Mouse (Mus musculus) neural tube, embryonic 11.5 days (tissue): ENCODE measurements around the gene Creg2. TPM values are rescaled to one million over a fixed set of nuclear protein-coding genes. Genes with fewer than 3 reads are reported as not detected.

ENCODE experiments used
- ATAC-seq: fragments of 200-750 bp; cut with Nextera tagmentation; 2 replicates; pipeline ENCODE4 v1.8.0; 2017; ENCODE audit warnings: moderate number of reproducible peaks, mild to moderate bottlenecking, moderate TSS enrichment, moderate library complexity; ENCODE audit not compliant: insufficient read depth, low FRiP score, low TSS enrichment
- DNase-seq: peaks from one replicate; pipeline ENCODE4 v3.0.0-alpha.2; 2015; ENCODE audit warnings: low spot score
- H3K27ac ChIP-seq: fragments of 300-500 bp; sonication (generic); 2 replicates; pipeline ENCODE4 v1.5.1; 2014; ENCODE audit warnings: low read depth, mild to moderate bottlenecking, low read length
- H3K27me3 ChIP-seq: fragments of 300-500 bp; sonication (generic); 2 replicates; pipeline ENCODE4 v1.6.1; 2014; ENCODE audit warnings: mild to moderate bottlenecking, low read length, mixed read lengths; ENCODE audit not compliant: control insufficient read depth, insufficient read depth
- H3K36me3 ChIP-seq: fragments of 300-500 bp; sonication (generic); 2 replicates; pipeline ENCODE4 v1.6.1; 2014; ENCODE audit warnings: mild to moderate bottlenecking, low read length, moderate library complexity, mixed read lengths; ENCODE audit not compliant: control insufficient read depth, insufficient read depth
- H3K4me1 ChIP-seq: fragments of 300-500 bp; sonication (generic); 2 replicates; pipeline ENCODE4 v1.6.1; 2014; ENCODE audit warnings: low read length, mixed read lengths; ENCODE audit not compliant: control insufficient read depth, insufficient read depth
- H3K4me2 ChIP-seq: fragments of 300-500 bp; sonication (generic); 2 replicates; pipeline ENCODE4 v1.6.1; 2014; ENCODE audit warnings: low read depth, mild to moderate bottlenecking, moderate library complexity
- H3K4me3 ChIP-seq: fragments of 300-500 bp; sonication (generic); 2 replicates; pipeline ENCODE4 v1.5.1; 2014; ENCODE audit warnings: low read depth, low read length
- H3K9ac ChIP-seq: fragments of 300-500 bp; sonication (generic); 2 replicates; pipeline ENCODE4 v1.6.1; 2014; ENCODE audit warnings: mild to moderate bottlenecking, low read length
- H3K9me3 ChIP-seq: fragments of 300-500 bp; sonication (generic); 2 replicates; pipeline ENCODE4 v1.6.1; 2016; ENCODE audit warnings: low read length; ENCODE audit not compliant: control insufficient read depth
- WGBS: fragments of 180-500 bp; shearing (Covaris S2); extraction: QIAGEN DNeasy Blood & Tissue Kit; methylation state at CpG from one replicate; pipeline ENCODE4 v1.1.7; 2014; 5-methylcytosine and 5-hydroxymethylcytosine counted together
- polyA plus RNA-seq: library from polyadenylated mRNA; unstranded; fragments of >200 nt; fragmentation: Nextera tagmentation; extraction: Ambion mirVana; gene quantifications from 2 replicates; pipeline ENCODE4 v1.2.1, GENCODE M21; 2014

Creg2 gene
- polyA plus RNA-seq, 1 experiment from 2014 or later: 1.2 TPM

GRCm38 (mm10) chr1:39578446-39578845, 72.8 kb downstream of the Creg2 start:
- no peak overlapping the region for H3K4me2 ChIP-seq
- H3K36me3 ChIP-seq: no peaks in the 10 kb centered on the region
- H3K4me3 ChIP-seq: no peak overlapping the region
- ATAC-seq: no peak
- no peak overlapping the region for H3K27ac ChIP-seq
- H3K9ac ChIP-seq: no peak overlapping the region
- DNase-seq: no peak
- WGBS: 83% methylated on average over 5 of the region's 5 CpGs
- H3K9me3 ChIP-seq: no peaks in the 10 kb centered on the region
- no peaks in the 10 kb centered on the region for H3K27me3 ChIP-seq
- H3K4me1 ChIP-seq: peaks cover 10% of the 10 kb centered on the region; the same call in 1 of the 2 replicates

- Histone ChIP-seq H3K27me3 (no peaks in the 10 kb centered on the region), H3K27ac (peak within 1 kb of the TSS; percentile 97), H3K36me3 (no peaks in the 10 kb centered on the region), H3K4me3 (peak within 1 kb of the TSS; percentile 90), H3K4me2 (peak within 1 kb of the TSS; percentile 75), H3K9ac (peak within 1 kb of the TSS; percentile 92), H3K9me3 (no peaks in the 10 kb centered on the region), H3K4me1 (peaks cover 10% of the 10 kb centered on the region; the same call in 1 of the 2 replicates)
- WGBS: under 1% methylated on average over 49 of the region's 49 CpGs
- ATAC-seq (peak; percentile 95), DNase-seq (peak; percentile 96)
Measured at GRCm38 (mm10) chr1:39577253-39577705, 74.0 kb downstream of the Creg2 start, which contains the start of gene Rnf149. TSS of gene Rnf149 (minus strand) at chr1:39577405.

- Histone ChIP-seq H3K4me2 (peak overlapping the region; percentile 75), H3K4me1 (peaks cover 10% of the 10 kb centered on the region; the same call in 1 of the 2 replicates), H3K27me3 (no peaks in the 10 kb centered on the region), H3K36me3 (no peaks in the 10 kb centered on the region), H3K4me3 (peak overlapping the region; percentile 90), H3K9ac (peak overlapping the region; percentile 92), H3K9me3 (no peaks in the 10 kb centered on the region), H3K27ac (peak overlapping the region; percentile 97)
- peak; percentile 84 for ATAC-seq
- peak; percentile 77 for DNase-seq
- under 1% methylated on average over 78 of the region's 88 CpGs for WGBS
Measured at GRCm38 (mm10) chr1:39576431-39577243, 74.6 kb downstream of the Creg2 start.

- Histone ChIP-seq H3K4me1 (peaks cover 10% of the 10 kb centered on the region; the same call in 1 of the 2 replicates), H3K4me3 (peak overlapping the region; percentile 90), H3K27me3 (no peaks in the 10 kb centered on the region), H3K4me2 (peak overlapping the region; percentile 75), H3K36me3 (no peaks in the 10 kb centered on the region), H3K9me3 (no peaks in the 10 kb centered on the region), H3K9ac (peak overlapping the region; percentile 92), H3K27ac (no peak overlapping the region; the same call in 1 of the 2 replicates)
- 23% methylated on average over 8 of the region's 8 CpGs for WGBS
- DNase-seq (no peak), ATAC-seq (no peak)
Measured at GRCm38 (mm10) chr1:39575778-39576375, 75.4 kb downstream of the Creg2 start.

GRCm38 (mm10) chr1:39573890-39574289, 77.4 kb downstream of the Creg2 start:
- no peak for DNase-seq
- WGBS: 93% methylated on average over 7 of the region's 7 CpGs

GRCm38 (mm10) chr1:39571653-39572052, 79.6 kb downstream of the Creg2 start:
- ATAC-seq: no peak
- H3K9me3 ChIP-seq: no peaks in the 10 kb centered on the region
- H3K9ac ChIP-seq: no peak overlapping the region
- 78% methylated on average over 6 of the region's 6 CpGs for WGBS
- H3K36me3 ChIP-seq: no peaks in the 10 kb centered on the region
- H3K4me1 ChIP-seq: peaks cover 7% of the 10 kb centered on the region; the same call in 1 of the 2 replicates
- no peak for DNase-seq
- no peak overlapping the region for H3K4me3 ChIP-seq
- H3K27ac ChIP-seq: no peak overlapping the region
- H3K27me3 ChIP-seq: no peaks in the 10 kb centered on the region
- H3K4me2 ChIP-seq: no peak overlapping the region

More at GRCm38 (mm10) chr1:39573890-39574289, 77.4 kb downstream of the Creg2 start:
- Histone ChIP-seq H3K27ac (no peak overlapping the region), H3K4me3 (no peak overlapping the region), H3K4me2 (no peak overlapping the region), H3K4me1 (peaks cover 10% of the 10 kb centered on the region; the same call in 1 of the 2 replicates), H3K9me3 (no peaks in the 10 kb centered on the region), H3K36me3 (no peaks in the 10 kb centered on the region), H3K9ac (no peak overlapping the region), H3K27me3 (no peaks in the 10 kb centered on the region)
- no peak for ATAC-seq

Other genes with a start within 250 kb of the Creg2 start
- gene Tbc1d8, start 172.7 kb downstream of the Creg2 start, polyA plus RNA-seq: 6.4 and 7.3 TPM in 2 replicates
- gene Cnot11, start 116.5 kb downstream of the Creg2 start, polyA plus RNA-seq: 29.9 and 33.5 TPM in 2 replicates
- 29.0 and 29.1 TPM in 2 replicates for gene Rnf149, start 74.1 kb downstream of the Creg2 start, polyA plus RNA-seq
- 0.15 and 0.22 TPM in 2 replicates for gene Rfx8, start 69.5 kb upstream of the Creg2 start, polyA plus RNA-seq
- not detected in 2 replicates for gene Gm3646, start 153.9 kb upstream of the Creg2 start, polyA plus RNA-seq
- 39.4 and 41.0 TPM in 2 replicates for gene Map4k4, start 249.4 kb upstream of the Creg2 start, polyA plus RNA-seq